Mouse (Mus musculus) G1E (cell line): Measurements from ENCODE around the gene Tprkb. TPM values are rescaled to one million over a fixed set of nuclear protein-coding genes. Genes with fewer than 3 reads are reported as not detected.
"Not testable (repeated sequence)": the region's sequence is repeated elsewhere in the genome, so short reads cannot be mapped to it uniquely, and the experiment has no call there.

ENCODE experiments used
- ATAC-seq: 2 replicates; pipeline ENCODE4 v1.8.0; 2016; ENCODE audit warnings: mild to moderate bottlenecking; ENCODE audit not compliant: insufficient number of reproducible peaks, poor library complexity, low FRiP score, severe bottlenecking; ENCODE audit errors: extremely low read depth
- DNase-seq: peaks from one replicate; pipeline ENCODE4 v3.0.0; 2012; ENCODE audit warnings: low spot score
- H3K27me3 ChIP-seq: 2 replicates; pipeline ENCODE4 v1.6.1; 2012; ENCODE audit warnings: mild to moderate bottlenecking, low read length, inconsistent platforms; ENCODE audit not compliant: insufficient read depth
- H3K36me3 ChIP-seq: replicated peaks from 2 replicates; pipeline ENCODE3; 2012; ENCODE audit warnings: mild to moderate bottlenecking, inconsistent platforms
- H3K4me1 ChIP-seq: 2 replicates; pipeline ENCODE4 v1.6.1; 2012; ENCODE audit warnings: low read depth, low read length, inconsistent platforms, mixed read lengths; ENCODE audit not compliant: insufficient read depth
- H3K4me3 ChIP-seq: 2 replicates; pipeline ENCODE4 v1.5.1; 2012; ENCODE audit warnings: low read depth, mild to moderate bottlenecking, inconsistent platforms, low read length, moderate library complexity, mixed read lengths
- H3K9me3 ChIP-seq: replicated peaks from 2 replicates; pipeline ENCODE4 v1.6.1; 2012; ENCODE audit warnings: inconsistent platforms
- CTCF ChIP-seq: IDR thresholded peaks from 2 replicates; pipeline ENCODE4 v1.5.1; 2012; ENCODE audit warnings: low read depth, low read length, inconsistent platforms, mixed read lengths
- GATA1 ChIP-seq: IDR thresholded peaks from 2 replicates; pipeline ENCODE4 v1.6.1; 2012; ENCODE audit warnings: borderline replicate concordance, low read length, inconsistent platforms, mixed read lengths
- GATA2 ChIP-seq: IDR thresholded peaks from 2 replicates; pipeline ENCODE4 v1.6.1; 2012; ENCODE audit warnings: low read depth, low read length, inconsistent platforms, borderline replicate concordance
- POLR2AphosphoS5 ChIP-seq: IDR thresholded peaks from 2 replicates; pipeline ENCODE4 v1.6.1; 2012; ENCODE audit warnings: low read depth, low read length, inconsistent platforms; ENCODE audit not compliant: insufficient replicate concordance
- TAL1 ChIP-seq: conservative IDR thresholded peaks from 2 replicates; pipeline ENCODE4 v1.6.1; 2012; ENCODE audit warnings: low read depth, low read length, inconsistent platforms, mixed read lengths
- polyA plus RNA-seq: library from polyadenylated mRNA; stranded (reverse); fragments of >175 nt; gene quantifications from 2 replicates; pipeline ENCODE4 v1.2.3, GENCODE M21; 2012
- total RNA-seq, 2 experiments: library from RNA; stranded (forward) in 1 of 2; stranded (reverse) in 1 of 2; fragments of 200-1000 nt in 1 of 2; fragments of >200 nt in 1 of 2; fragmentation: Nextera tagmentation in 1 of 2; gene quantifications; 2 replicates each; pipeline ENCODE4 v1.2.3; 2014 to 2017

Tprkb gene
- total and polyA plus RNA-seq, 3 experiments: 6.3 to 80.9 (median 68.6) TPM

DNA sequence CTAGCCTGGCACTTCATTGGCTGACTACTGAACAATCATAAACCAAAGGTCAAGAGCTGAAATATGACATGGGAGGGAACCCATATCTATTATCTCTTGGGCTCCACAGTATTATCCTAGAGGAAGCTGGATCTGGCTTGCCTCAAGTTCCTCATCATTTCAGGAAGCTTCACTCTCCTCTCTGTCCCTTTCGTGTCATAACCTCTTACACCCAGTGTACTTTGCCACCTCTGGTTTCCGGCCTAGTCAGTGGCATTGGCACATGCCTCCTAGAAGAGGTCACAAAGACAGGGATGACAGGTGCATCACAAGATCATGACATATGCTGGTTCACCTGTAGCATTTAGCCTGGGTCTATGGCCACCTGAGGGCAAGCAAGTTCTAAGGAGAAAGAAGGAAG is 9.4 kb upstream of the Tprkb start:
- TF ChIP-seq TAL1 (no peak), GATA1 (no peak), POLR2AphosphoS5 (no peak), CTCF (no peak), GATA2 (no peak)
- no peak for DNase-seq
- H3K36me3 ChIP-seq: peaks cover 4% of the 10 kb centered on the region

DNA sequence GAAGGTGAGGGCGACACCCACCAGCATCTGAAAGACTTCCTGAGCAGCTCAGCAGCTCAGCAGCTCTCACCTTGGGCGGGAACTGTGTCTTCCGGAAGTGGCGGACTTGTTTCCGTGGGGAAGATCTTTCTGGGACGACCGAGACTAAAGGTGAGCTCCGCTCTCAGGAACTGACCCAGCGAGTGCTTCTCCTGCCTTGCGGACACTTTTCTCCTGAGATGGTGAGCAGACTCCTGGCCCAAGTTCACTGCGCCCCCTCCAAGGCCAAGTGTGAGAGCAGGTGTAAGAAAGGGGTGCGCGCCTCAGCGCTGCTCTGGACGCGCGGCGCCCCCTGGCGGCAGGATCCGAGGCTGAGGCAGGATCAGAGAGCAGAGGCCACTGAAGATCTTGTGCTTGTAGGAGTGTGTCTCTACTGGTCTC is 7.0 kb upstream of the Tprkb start, which contains the start of gene Nat8f4:
Gene Nat8f4, minus strand, starts transcription at position 243 of the 420 bp plus-strand sequence.
- not testable (repeated sequence) for H3K36me3 ChIP-seq, H3K9me3 ChIP-seq, H3K4me1 ChIP-seq, H3K27me3 ChIP-seq
- peak; percentile 34; the same call in 1 of the 2 replicates for ATAC-seq
- TF ChIP-seq CTCF: peak; percentile 63; the same call in 1 of the 2 replicates
- DNase-seq: peak; percentile 21
- peak within 1 kb of the TSS; percentile 70 for H3K4me3 ChIP-seq

More for the DNA sequence above, 9.4 kb upstream of the Tprkb start:
- no peak for ATAC-seq
- Histone ChIP-seq H3K9me3 (no peaks in the 10 kb centered on the region), H3K4me1 (peaks cover 9% of the 10 kb centered on the region), H3K4me3 (no peak overlapping the region), H3K27me3 (peaks cover 9% of the 10 kb centered on the region; the same call in 1 of the 2 replicates)

- not testable (repeated sequence) for H3K27me3 ChIP-seq, H3K4me3 ChIP-seq, H3K9me3 ChIP-seq, DNase-seq, ATAC-seq
- Histone ChIP-seq H3K4me1 (peaks cover 14% of the 10 kb centered on the region), H3K36me3 (peaks cover 17% of the 10 kb centered on the region)
Observed at GRCm38 (mm10) chr6:85906911-85907351, 4.7 kb upstream of the Tprkb start.

DNA sequence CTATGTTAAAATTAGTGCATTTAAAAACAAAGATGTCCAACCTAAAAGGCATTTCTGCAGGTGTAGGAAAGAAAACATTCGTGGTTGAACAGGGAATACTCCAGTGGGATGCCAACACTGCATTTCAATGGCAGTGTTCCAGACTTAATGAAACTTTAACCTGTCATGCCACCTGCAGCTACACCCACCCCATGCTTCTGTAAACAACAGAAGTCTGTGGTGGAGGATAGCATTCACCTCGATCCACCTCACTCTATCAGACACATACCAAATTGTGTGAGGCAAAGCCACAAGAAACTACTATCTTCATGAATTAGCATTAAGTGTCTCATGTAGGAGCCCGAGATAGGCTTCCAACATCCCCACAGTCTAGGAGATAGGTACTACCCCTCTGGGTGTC is 3.3 kb upstream of the Tprkb start:
- Histone ChIP-seq H3K4me3 (no peak overlapping the region), H3K9me3 (no peaks in the 10 kb centered on the region), H3K4me1 (peaks cover 14% of the 10 kb centered on the region), H3K27me3 (peaks cover 9% of the 10 kb centered on the region; the same call in 1 of the 2 replicates), H3K36me3 (peaks cover 19% of the 10 kb centered on the region)
- ATAC-seq: no peak
- no peak for DNase-seq
- TF ChIP-seq TAL1: no peak
- no peak for TF ChIP-seq POLR2AphosphoS5
- TF ChIP-seq GATA1: no peak
- no peak for TF ChIP-seq CTCF
- TF ChIP-seq GATA2: no peak

- ATAC-seq: no peak
- TF ChIP-seq GATA1 (no peak), GATA2 (no peak), POLR2AphosphoS5 (no peak), TAL1 (no peak), CTCF (no peak)
- H3K4me3 ChIP-seq: no peak overlapping the region
Observed at GRCm38 (mm10) chr6:85909704-85910103, 2.0 kb upstream of the Tprkb start.

GRCm38 (mm10) chr6:85915141-85915538 is 3.5 kb downstream of the Tprkb start:
- H3K36me3 ChIP-seq: peaks cover 29% of the 10 kb centered on the region
- H3K9me3 ChIP-seq: no peaks in the 10 kb centered on the region
- peak overlapping the region; percentile 75 for H3K4me3 ChIP-seq
- H3K4me1 ChIP-seq: peaks cover 26% of the 10 kb centered on the region
- ATAC-seq (no peak), DNase-seq (peak; percentile 12)
- TF ChIP-seq GATA1 (no peak), TAL1 (no peak), GATA2 (no peak), CTCF (no peak), POLR2AphosphoS5 (no peak)
- no peaks in the 10 kb centered on the region for H3K27me3 ChIP-seq

More at GRCm38 (mm10) chr6:85909704-85910103, 2.0 kb upstream of the Tprkb start:
- peaks cover 9% of the 10 kb centered on the region; the same call in 1 of the 2 replicates for H3K27me3 ChIP-seq
- DNase-seq: no peak
- no peaks in the 10 kb centered on the region for H3K9me3 ChIP-seq
- H3K36me3 ChIP-seq: peaks cover 19% of the 10 kb centered on the region
- H3K4me1 ChIP-seq: peaks cover 17% of the 10 kb centered on the region
